Mouse (Mus musculus) ES-E14 (cell line): ENCODE measurements around the gene Wdr83os. TPM values are rescaled to one million over a fixed set of nuclear protein-coding genes. Genes with fewer than 3 reads are reported as not detected.
"Not testable (repeated sequence)": the region's sequence is repeated elsewhere in the genome, so short reads cannot be mapped to it uniquely, and the experiment has no call there.

ENCODE experiments used
- DNase-seq: peaks from one replicate; pipeline ENCODE4 v3.0.0-alpha.2; 2013; ENCODE audit warnings: low read depth, low spot score
- H3K27ac ChIP-seq: 2 replicates; pipeline ENCODE4 v1.5.1; 2012; ENCODE audit warnings: low read depth, mild to moderate bottlenecking, low read length, moderate library complexity, mixed read lengths; ENCODE audit not compliant: poor library complexity, insufficient read depth, severe bottlenecking
- H3K36me3 ChIP-seq: 2 replicates; pipeline ENCODE4 v1.6.1; 2012; ENCODE audit warnings: mild to moderate bottlenecking, low read length, moderate library complexity, mixed read lengths; ENCODE audit not compliant: control insufficient read depth, poor library complexity, insufficient read depth, severe bottlenecking
- H3K4me1 ChIP-seq, 2 experiments: fragments of 150-350 bp in 1 of 2; sonication (generic) in 1 of 2; 2 replicates each; pipeline ENCODE4 v1.6.1; 2012; ENCODE audit warnings: low read length in 2 of 2, mild to moderate bottlenecking in 1 of 2, mixed read lengths in 1 of 2; ENCODE audit not compliant: control insufficient read depth in 2 of 2, insufficient read depth in 2 of 2, poor library complexity in 1 of 2
- H3K4me3 ChIP-seq, 2 experiments: fragments of 150-350 bp in 1 of 2; sonication (generic) in 1 of 2; 2 replicates each; pipeline ENCODE4 v1.5.1; 2012; ENCODE audit warnings: low read length in 2 of 2, low read depth in 1 of 2, mild to moderate bottlenecking in 1 of 2, mixed read lengths in 1 of 2; ENCODE audit not compliant: insufficient read depth in 1 of 2, poor library complexity in 1 of 2, severe bottlenecking in 1 of 2
- H3K9ac ChIP-seq: 2 replicates; pipeline ENCODE4 v1.6.1; 2012; ENCODE audit warnings: low read depth, mild to moderate bottlenecking, low read length, mixed read lengths; ENCODE audit not compliant: poor library complexity, insufficient read depth, severe bottlenecking
- H3K9me3 ChIP-seq: fragments of 150-350 bp; sonication (generic); 2 replicates; pipeline ENCODE4 v1.6.1; 2012; ENCODE audit warnings: low read depth, mild to moderate bottlenecking, low read length; ENCODE audit not compliant: control insufficient read depth, insufficient read depth
- CHD2 ChIP-seq: IDR thresholded peaks from 2 replicates; pipeline ENCODE4 v1.6.1; 2014; ENCODE audit warnings: mild to moderate bottlenecking, low read depth, low read length, inconsistent platforms
- HCFC1 ChIP-seq: IDR thresholded peaks from 2 replicates; pipeline ENCODE4 v1.6.1; 2012; ENCODE audit warnings: low read length, inconsistent platforms, borderline replicate concordance; ENCODE audit not compliant: insufficient read depth
- MAFK ChIP-seq: IDR thresholded peaks from 2 replicates; pipeline ENCODE4 v1.6.1; 2014; ENCODE audit warnings: mild to moderate bottlenecking, low read depth, low read length, inconsistent platforms; ENCODE audit not compliant: insufficient read depth
- ZC3H11A ChIP-seq: IDR thresholded peaks from 2 replicates; pipeline ENCODE4 v1.6.1; 2012; ENCODE audit warnings: low read depth, mild to moderate bottlenecking, inconsistent platforms, low read length, borderline replicate concordance
- ZNF384 ChIP-seq: IDR thresholded peaks from 2 replicates; pipeline ENCODE4 v1.6.1; 2012; ENCODE audit warnings: low read depth, low read length, inconsistent platforms
- in situ Hi-C, 2 experiments: fragments of 600-800 bp; cut with MboI; formaldehyde crosslinking; loops; one replicate each; pipeline ENCODE4 v1.15.1; 2025; ENCODE audit warnings: low sequenced_read_pairs in 2 of 2, inconsistent platforms in 1 of 2; ENCODE audit not compliant: unreplicated experiment in 2 of 2
- total RNA-seq: library from RNA; depleted of rRNA; stranded (reverse); fragments of 300-350 nt; gene quantifications from 2 replicates; pipeline ENCODE4 v1.2.3, GENCODE M21; 2012

Gene Wdr83os
- total RNA-seq, 1 experiment: 24.9 TPM

- Histone ChIP-seq H3K9ac (peak overlapping the region; percentile 88), H3K4me3 (peak overlapping the region; percentile 90 to 91), H3K9me3 (no peaks in the 10 kb centered on the region), H3K4me1 (peaks cover 2 to 12% of the 10 kb centered on the region in 2 experiments; a peak in 3 of 4 replicates), H3K36me3 (peaks cover 12% of the 10 kb centered on the region), H3K27ac (no peak overlapping the region; the same call in 1 of the 2 replicates)
- TF ChIP-seq MAFK: no peak
- no peak for DNase-seq
- in situ Hi-C loops: no loop called here
Measured at GRCm38 (mm10) chr8:85080214-85080531, 367 bp upstream of the Wdr83os start.

- Histone ChIP-seq H3K27ac (no peak within 1 kb of the TSS; the same call in 1 of the 2 replicates), H3K4me3 (peak within 1 kb of the TSS; percentile 90 to 91), H3K9me3 (no peaks in the 10 kb centered on the region), H3K36me3 (peaks cover 4% of the 10 kb centered on the region; the same call in 1 of the 2 replicates), H3K9ac (peak within 1 kb of the TSS; percentile 88), H3K4me1 (peaks cover 2 to 10% of the 10 kb centered on the region in 2 experiments; a peak in 3 of 4 replicates)
- TF ChIP-seq ZC3H11A (no peak), ZNF384 (no peak), MAFK (no peak), HCFC1 (no peak), CHD2 (no peak)
- in situ Hi-C loops: no loop called here
- DNase-seq: peak; percentile 84
Measured at GRCm38 (mm10) chr8:85081216-85081555, 646 bp downstream of the Wdr83os start, which contains the start of gene Wdr83. Gene Wdr83, minus strand, starts transcription at chr8:85081306.

GRCm38 (mm10) chr8:85082169-85082568 is 1.6 kb downstream of the Wdr83os start:
- in situ Hi-C loops, H3K36me3 ChIP-seq: not testable (repeated sequence)

GRCm38 (mm10) chr8:85083108-85083813 is 2.7 kb downstream of the Wdr83os start, which contains the start of gene Man2b1:
Gene Man2b1, plus strand, starts transcription at chr8:85083270.
- Histone ChIP-seq H3K4me1 (peaks cover 2 to 10% of the 10 kb centered on the region in 2 experiments; a peak in 3 of 4 replicates), H3K9me3 (no peaks in the 10 kb centered on the region), H3K9ac (peak within 1 kb of the TSS; percentile 74), H3K27ac (no peak within 1 kb of the TSS), H3K4me3 (peak within 1 kb of the TSS; percentile 74 to 97), H3K36me3 (peaks cover 3% of the 10 kb centered on the region; the same call in 1 of the 2 replicates)
- TF ChIP-seq ZC3H11A (no peak), ZNF384 (no peak), CHD2 (no peak), HCFC1 (no peak), MAFK (no peak)
- peak; percentile 91 for DNase-seq
- in situ Hi-C loops: no loop called here

More at GRCm38 (mm10) chr8:85082169-85082568, 1.6 kb downstream of the Wdr83os start:
- H3K4me3 ChIP-seq, H3K9me3 ChIP-seq, H3K27ac ChIP-seq, H3K9ac ChIP-seq, DNase-seq: not testable (repeated sequence)
- H3K4me1 ChIP-seq: peaks cover 2 to 10% of the 10 kb centered on the region in 2 experiments; a peak in 3 of 4 replicates

GRCm38 (mm10) chr8:85084633-85085032 is 4.1 kb downstream of the Wdr83os start:
- Histone ChIP-seq H3K36me3 (peaks cover 3% of the 10 kb centered on the region; the same call in 1 of the 2 replicates), H3K4me1 (peaks cover 2 to 10% of the 10 kb centered on the region in 2 experiments; a peak in 3 of 4 replicates), H3K27ac (no peak overlapping the region), H3K9ac (no peak overlapping the region), H3K9me3 (no peaks in the 10 kb centered on the region), H3K4me3 (no peak overlapping the region)
- no peak for TF ChIP-seq HCFC1
- TF ChIP-seq ZNF384: no peak
- in situ Hi-C loops: no loop called here
- no peak for DNase-seq
